Mouse (Mus musculus): Measurements from ENCODE around the gene Spata2. TPM values are rescaled to one million over a fixed set of nuclear protein-coding genes. Genes with fewer than 3 reads are reported as not detected.

Gene Spata2
- polyA plus RNA-seq (2014; fragmentation: Nextera tagmentation; extraction: Ambion mirVana) = 24.8 and 28.2 TPM in 2 replicates

- no peaks in the 10 kb centered on the region; the same call in 1 of the 2 replicates for H3K27me3 ChIP-seq (ENCODE audit: control insufficient read depth, insufficient read depth, low read length)
- peak within 1 kb of the TSS; percentile 98 for H3K27ac ChIP-seq (ENCODE audit: low read depth, low read length)
- peak within 1 kb of the TSS; percentile 90 for H3K9ac ChIP-seq (replicated peaks; ENCODE audit: low read depth, low read length)
- ATAC-seq (ENCODE audit: low read depth) = peak; percentile 83
- H3K4me3 ChIP-seq (ENCODE audit: low read depth, low read length) = peak within 1 kb of the TSS; percentile 99
- H3K4me1 ChIP-seq (ENCODE audit: control insufficient read depth, insufficient read depth, low read length) = peaks cover 11% of the 10 kb centered on the region
- 2% methylated on average over 63 of the region's 63 CpGs for WGBS
- H3K36me3 ChIP-seq (ENCODE audit: control insufficient read depth, insufficient read depth, low read length) = no peaks in the 10 kb centered on the region
- no peaks in the 10 kb centered on the region for H3K9me3 ChIP-seq (ENCODE audit: control insufficient read depth, low read length)
- H3K4me2 ChIP-seq (ENCODE audit: low read depth, low read length) = peak within 1 kb of the TSS; percentile 96
Observed at GRCm38 (mm10) chr2:167492713-167493636, at the start of gene Spata2. Gene Spata2 (minus strand): TSS chr2:167492887.

DNA sequence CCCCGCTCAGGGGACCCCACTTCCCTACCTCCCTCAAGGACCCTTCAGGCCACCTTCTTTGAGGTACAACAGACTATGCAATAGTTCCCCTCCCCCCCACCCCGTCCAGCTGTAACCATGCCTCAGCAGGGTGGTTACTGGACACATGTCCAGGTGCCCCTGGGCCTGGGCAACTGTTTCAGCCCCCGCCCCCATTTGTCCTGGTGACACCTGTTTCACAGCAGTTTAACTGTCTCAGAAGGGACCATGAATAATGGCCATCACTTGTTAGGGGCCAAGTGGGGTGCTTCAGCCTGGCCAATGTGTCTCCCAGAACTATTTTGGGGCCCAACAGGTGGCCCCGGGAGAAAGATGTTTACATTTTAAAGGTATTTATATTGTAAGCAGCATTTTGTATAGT, 49.7 kb upstream of the Spata2 start:
- no peaks in the 10 kb centered on the region for H3K9me3 ChIP-seq (ENCODE audit: control insufficient read depth, low read length)
- WGBS = 70% methylated on average over 4 of the region's 4 CpGs
- H3K4me1 ChIP-seq (ENCODE audit: control insufficient read depth, insufficient read depth, low read length) = peaks cover 9% of the 10 kb centered on the region; the same call in 1 of the 2 replicates
- no peaks in the 10 kb centered on the region for H3K36me3 ChIP-seq (ENCODE audit: control insufficient read depth, insufficient read depth, low read length)
- H3K27me3 ChIP-seq (ENCODE audit: control insufficient read depth, insufficient read depth, low read length) = peaks cover 4% of the 10 kb centered on the region
- no peak overlapping the region for H3K4me3 ChIP-seq (ENCODE audit: low read depth, low read length)
- no peak overlapping the region for H3K4me2 ChIP-seq (ENCODE audit: low read depth, low read length)
- no peak overlapping the region for H3K27ac ChIP-seq (ENCODE audit: low read depth, low read length)
- no peak overlapping the region for H3K9ac ChIP-seq (replicated peaks; ENCODE audit: low read depth, low read length)
- ATAC-seq (ENCODE audit: low read depth) = no peak

DNA sequence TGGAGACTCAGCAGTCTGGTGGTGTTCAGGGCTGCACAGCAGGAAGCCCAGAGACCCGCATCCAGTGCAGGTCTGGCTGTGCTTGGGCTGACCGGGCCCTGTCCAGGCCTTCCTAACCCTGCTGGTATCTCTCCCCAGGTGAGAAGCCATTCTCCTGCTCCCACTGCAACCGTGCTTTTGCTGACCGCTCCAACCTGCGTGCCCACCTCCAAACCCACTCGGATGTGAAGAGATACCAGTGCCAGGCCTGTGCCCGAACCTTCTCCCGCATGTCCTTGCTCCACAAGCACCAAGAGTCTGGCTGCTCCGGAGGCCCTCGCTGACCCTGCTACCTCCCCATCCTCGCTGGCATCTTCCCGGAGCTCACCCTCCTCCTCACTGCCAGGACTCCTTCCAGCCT, 49.1 kb upstream of the Spata2 start:
- no peak for ATAC-seq (ENCODE audit: low read depth)
- Histone ChIP-seq H3K4me1 (ENCODE audit: control insufficient read depth, insufficient read depth, low read length) (peaks cover 9% of the 10 kb centered on the region; the same call in 1 of the 2 replicates), H3K27ac (ENCODE audit: low read depth, low read length) (no peak overlapping the region), H3K9ac (replicated peaks; ENCODE audit: low read depth, low read length) (no peak overlapping the region), H3K4me2 (ENCODE audit: low read depth, low read length) (no peak overlapping the region), H3K9me3 (ENCODE audit: control insufficient read depth, low read length) (no peaks in the 10 kb centered on the region), H3K4me3 (ENCODE audit: low read depth, low read length) (no peak overlapping the region), H3K27me3 (ENCODE audit: control insufficient read depth, insufficient read depth, low read length) (peaks cover 8% of the 10 kb centered on the region), H3K36me3 (ENCODE audit: control insufficient read depth, insufficient read depth, low read length) (no peaks in the 10 kb centered on the region)
- 80% methylated on average over 12 of the region's 12 CpGs for WGBS

DNA sequence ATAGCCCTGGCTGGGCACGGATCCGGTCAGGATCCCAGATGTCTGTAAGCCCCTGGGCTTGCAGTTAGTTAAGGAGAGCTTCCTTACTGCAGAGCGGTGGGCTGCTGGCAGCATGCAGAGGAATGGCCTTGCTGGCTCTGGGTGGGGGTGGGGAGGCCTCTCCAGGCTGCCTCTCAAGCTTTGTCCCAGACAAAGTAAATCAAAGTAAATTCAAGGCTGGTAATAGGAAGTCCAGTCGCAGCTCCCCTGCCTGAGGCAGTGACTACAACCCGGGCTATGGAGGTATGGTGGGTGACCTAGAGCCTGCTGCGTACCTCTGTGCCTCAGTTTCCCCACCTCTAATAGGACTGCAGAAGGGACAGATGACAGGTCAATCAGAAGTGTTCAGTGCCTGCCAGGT, 48.6 kb upstream of the Spata2 start:
- no peak overlapping the region for H3K27ac ChIP-seq (ENCODE audit: low read depth, low read length)
- WGBS = 14% methylated on average over 6 of the region's 6 CpGs
- H3K9me3 ChIP-seq (ENCODE audit: control insufficient read depth, low read length) = no peaks in the 10 kb centered on the region
- no peak overlapping the region; the same call in 1 of the 2 replicates for H3K4me2 ChIP-seq (ENCODE audit: low read depth, low read length)
- H3K36me3 ChIP-seq (ENCODE audit: control insufficient read depth, insufficient read depth, low read length) = no peaks in the 10 kb centered on the region
- H3K4me3 ChIP-seq (ENCODE audit: low read depth, low read length) = no peak overlapping the region
- ATAC-seq (ENCODE audit: low read depth) = no peak
- peaks cover 9% of the 10 kb centered on the region; the same call in 1 of the 2 replicates for H3K4me1 ChIP-seq (ENCODE audit: control insufficient read depth, insufficient read depth, low read length)
- H3K9ac ChIP-seq (replicated peaks; ENCODE audit: low read depth, low read length) = no peak overlapping the region
- H3K27me3 ChIP-seq (ENCODE audit: control insufficient read depth, insufficient read depth, low read length) = peaks cover 8% of the 10 kb centered on the region

DNA sequence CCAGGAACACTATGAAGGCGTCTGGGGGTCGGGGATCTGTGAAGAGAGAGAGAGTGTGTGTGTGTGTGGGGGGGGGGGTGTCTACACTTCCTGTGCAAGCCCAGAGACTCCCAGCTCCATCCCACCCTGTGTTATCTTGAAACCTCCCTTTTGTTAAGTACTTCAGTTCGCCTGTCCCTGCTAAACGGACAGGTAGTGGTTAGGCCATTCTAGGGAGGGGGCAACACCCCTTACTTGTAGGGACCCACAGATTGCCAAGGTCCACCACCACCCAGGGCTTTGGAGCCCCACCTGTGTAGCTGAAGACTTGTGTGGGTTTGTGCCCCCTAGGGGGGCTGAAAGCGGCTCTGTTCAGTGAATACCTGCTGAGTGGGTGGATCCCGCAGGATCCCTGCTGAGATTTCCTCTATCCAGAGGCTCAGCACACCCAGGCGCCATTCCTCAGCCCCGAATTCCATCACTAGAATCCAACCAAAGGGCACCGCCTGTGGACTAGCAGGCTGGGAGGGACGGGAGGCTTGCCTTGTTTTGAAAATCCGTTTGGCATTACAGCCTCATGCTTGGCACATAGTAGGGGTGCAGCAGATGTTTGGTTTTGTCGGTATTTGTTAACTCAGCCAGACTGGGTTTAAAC, 47.9 kb upstream of the Spata2 start:
- Histone ChIP-seq H3K27ac (ENCODE audit: low read depth, low read length) (no peak overlapping the region), H3K4me3 (ENCODE audit: low read depth, low read length) (peak overlapping the region; percentile 17; the same call in 1 of the 2 replicates), H3K4me1 (ENCODE audit: control insufficient read depth, insufficient read depth, low read length) (peaks cover 9% of the 10 kb centered on the region; the same call in 1 of the 2 replicates), H3K36me3 (ENCODE audit: control insufficient read depth, insufficient read depth, low read length) (no peaks in the 10 kb centered on the region), H3K27me3 (ENCODE audit: control insufficient read depth, insufficient read depth, low read length) (peaks cover 8% of the 10 kb centered on the region), H3K9me3 (ENCODE audit: control insufficient read depth, low read length) (no peaks in the 10 kb centered on the region), H3K4me2 (ENCODE audit: low read depth, low read length) (peak overlapping the region; percentile 17; the same call in 1 of the 2 replicates), H3K9ac (replicated peaks; ENCODE audit: low read depth, low read length) (0 out of 2 replicates have a peak overlapping the region, but pooled peaks have one; percentile 0)
- no peak for ATAC-seq (ENCODE audit: low read depth)
- 16% methylated on average over 12 of the region's 12 CpGs for WGBS

- H3K4me3 ChIP-seq (ENCODE audit: low read depth, low read length) = peak overlapping the region; percentile 17; the same call in 1 of the 2 replicates
- H3K36me3 ChIP-seq (ENCODE audit: control insufficient read depth, insufficient read depth, low read length) = no peaks in the 10 kb centered on the region
- 0 out of 2 replicates have a peak overlapping the region, but pooled peaks have one; percentile 32 for H3K9ac ChIP-seq (replicated peaks; ENCODE audit: low read depth, low read length)
- ATAC-seq (ENCODE audit: low read depth) = no peak
- no peak overlapping the region for H3K27ac ChIP-seq (ENCODE audit: low read depth, low read length)
- no peaks in the 10 kb centered on the region for H3K9me3 ChIP-seq (ENCODE audit: control insufficient read depth, low read length)
- H3K4me1 ChIP-seq (ENCODE audit: control insufficient read depth, insufficient read depth, low read length) = peaks cover 9% of the 10 kb centered on the region; the same call in 1 of the 2 replicates
- peak overlapping the region; percentile 17 for H3K4me2 ChIP-seq (ENCODE audit: low read depth, low read length)
- H3K27me3 ChIP-seq (ENCODE audit: control insufficient read depth, insufficient read depth, low read length) = peaks cover 8% of the 10 kb centered on the region
- 20% methylated on average over 14 of the region's 14 CpGs for WGBS
Observed at GRCm38 (mm10) chr2:167539536-167540476, 47.1 kb upstream of the Spata2 start.

DNA sequence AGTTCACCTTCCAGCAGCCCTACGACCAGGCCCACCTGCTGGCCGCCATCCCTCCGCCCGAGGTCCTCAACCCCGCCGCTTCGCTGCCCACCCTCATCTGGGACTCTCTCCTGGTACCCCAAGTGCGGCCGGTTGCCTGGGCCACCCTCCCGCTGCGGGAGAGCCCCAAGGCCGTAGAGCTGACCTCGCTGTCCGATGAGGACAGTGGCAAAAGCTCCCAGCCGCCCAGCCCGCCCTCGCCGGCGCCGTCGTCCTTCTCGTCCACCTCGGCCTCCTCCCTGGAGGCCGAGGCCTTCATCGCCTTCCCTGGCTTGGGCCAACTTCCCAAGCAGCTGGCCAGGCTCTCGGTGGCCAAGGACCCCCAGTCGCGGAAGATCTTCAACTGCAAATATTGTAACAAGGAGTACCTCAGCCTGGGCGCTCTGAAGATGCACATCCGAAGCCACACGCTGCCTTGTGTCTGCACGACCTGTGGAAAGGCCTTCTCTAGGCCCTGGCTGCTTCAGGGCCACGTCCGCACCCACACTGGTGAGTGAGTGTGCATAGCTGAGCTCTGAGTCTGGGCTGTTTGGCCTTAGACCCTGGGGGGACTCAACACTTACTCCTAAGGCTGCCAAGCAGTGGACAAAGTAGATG, 46.1 kb upstream of the Spata2 start:
- Histone ChIP-seq H3K27ac (ENCODE audit: low read depth, low read length) (no peak overlapping the region), H3K4me1 (ENCODE audit: control insufficient read depth, insufficient read depth, low read length) (peaks cover 7% of the 10 kb centered on the region; the same call in 1 of the 2 replicates), H3K4me2 (ENCODE audit: low read depth, low read length) (peak overlapping the region; percentile 89), H3K27me3 (ENCODE audit: control insufficient read depth, insufficient read depth, low read length) (peaks cover 8% of the 10 kb centered on the region), H3K36me3 (ENCODE audit: control insufficient read depth, insufficient read depth, low read length) (no peaks in the 10 kb centered on the region), H3K9ac (replicated peaks; ENCODE audit: low read depth, low read length) (peak overlapping the region; percentile 43), H3K9me3 (ENCODE audit: control insufficient read depth, low read length) (no peaks in the 10 kb centered on the region), H3K4me3 (ENCODE audit: low read depth, low read length) (peak overlapping the region; percentile 43)
- 32% methylated on average over 33 of the region's 34 CpGs for WGBS
- ATAC-seq (ENCODE audit: low read depth) = no peak

Data from neural tube, embryonic 14.5 days (tissue).